Mouse (Mus musculus) ovary, postnatal 36 days (tissue): ENCODE results near the gene Ets1.

Experiments
- DNase-seq: peaks from one replicate; pipeline ENCODE4 v3.0.0; 2022; ENCODE audit warnings: low spot score, mixed read lengths

Ets1 gene

DNA sequence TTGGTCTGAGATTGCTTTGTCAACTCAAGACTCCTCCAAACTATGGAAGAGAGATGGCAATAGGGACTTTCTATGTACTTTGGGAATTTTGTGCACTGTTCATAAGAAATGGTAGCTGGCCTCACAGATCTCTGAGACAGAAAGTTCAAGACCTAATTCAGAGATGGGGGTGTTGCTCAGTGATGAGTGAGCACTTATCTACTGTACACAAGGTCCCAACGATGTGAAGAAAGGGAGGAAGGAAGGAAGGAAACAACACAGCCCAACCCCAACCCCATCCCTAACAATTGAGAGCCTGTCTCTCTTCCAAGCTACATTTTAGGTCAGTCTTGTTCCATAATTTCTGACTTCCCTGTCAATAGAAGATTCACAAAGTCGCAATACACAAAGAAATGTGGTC, 125.3 kb downstream of the Ets1 start:
- no peak for DNase-seq

DNA sequence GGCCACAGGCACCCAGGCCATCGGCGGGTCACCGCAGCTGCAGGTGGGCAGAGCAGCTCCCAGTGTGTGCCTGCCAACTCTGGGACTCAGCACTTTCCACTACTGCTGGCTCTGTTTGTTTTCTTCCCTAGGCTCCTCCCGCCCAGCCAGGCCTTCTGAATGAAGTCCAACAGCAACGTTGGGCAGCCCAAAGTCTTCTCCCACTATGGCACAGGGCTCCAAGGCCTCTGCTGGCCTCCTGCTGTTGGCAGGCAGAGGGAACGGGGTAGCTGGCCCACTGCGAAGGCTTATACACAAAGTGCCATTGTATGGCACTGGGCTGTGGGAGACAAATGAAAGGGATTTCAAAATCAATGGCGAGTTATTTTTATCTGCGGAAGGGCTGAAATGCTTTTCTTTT, 128.4 kb downstream of the Ets1 start:
- no peak for DNase-seq

DNA sequence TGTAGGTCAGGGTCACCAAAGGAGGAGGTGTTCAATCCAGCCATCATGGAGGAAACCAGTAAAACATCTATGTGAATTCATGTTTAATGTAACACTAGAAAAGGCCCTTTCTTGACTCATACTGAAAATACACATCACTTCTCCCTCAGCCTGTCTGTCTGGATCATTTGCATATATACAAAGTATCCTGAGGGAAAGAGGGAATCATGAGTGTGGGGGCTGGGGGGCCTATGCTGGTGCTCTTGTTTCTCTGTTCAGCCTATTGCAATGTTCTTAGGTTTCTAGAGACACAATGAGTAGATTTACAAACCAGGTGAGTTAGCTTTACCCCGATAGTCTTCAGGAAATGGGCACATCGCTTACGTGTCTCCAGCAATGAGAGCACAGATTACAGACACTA, 129.1 kb downstream of the Ets1 start:
- DNase-seq = no peak

DNA sequence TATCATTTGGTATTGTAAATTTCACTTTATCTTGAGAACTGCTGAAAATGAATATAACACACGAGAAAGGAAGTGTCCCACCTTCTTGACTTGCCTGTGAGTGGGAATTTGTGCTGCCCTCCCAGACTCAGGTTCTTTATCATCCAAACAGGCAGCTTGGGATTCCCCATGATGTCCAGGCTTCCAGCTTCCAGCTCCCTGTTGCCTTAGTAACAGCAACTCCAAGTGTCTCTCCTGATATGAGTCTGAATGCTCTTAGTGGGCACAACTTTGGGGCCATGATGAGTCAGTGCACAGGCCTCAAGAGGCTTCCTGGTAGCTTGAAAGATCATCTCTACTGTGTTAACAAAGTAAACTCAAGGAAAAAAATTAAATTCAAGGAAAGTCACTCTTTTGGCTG, 142.8 kb downstream of the Ets1 start:
- no peak for DNase-seq

DNA sequence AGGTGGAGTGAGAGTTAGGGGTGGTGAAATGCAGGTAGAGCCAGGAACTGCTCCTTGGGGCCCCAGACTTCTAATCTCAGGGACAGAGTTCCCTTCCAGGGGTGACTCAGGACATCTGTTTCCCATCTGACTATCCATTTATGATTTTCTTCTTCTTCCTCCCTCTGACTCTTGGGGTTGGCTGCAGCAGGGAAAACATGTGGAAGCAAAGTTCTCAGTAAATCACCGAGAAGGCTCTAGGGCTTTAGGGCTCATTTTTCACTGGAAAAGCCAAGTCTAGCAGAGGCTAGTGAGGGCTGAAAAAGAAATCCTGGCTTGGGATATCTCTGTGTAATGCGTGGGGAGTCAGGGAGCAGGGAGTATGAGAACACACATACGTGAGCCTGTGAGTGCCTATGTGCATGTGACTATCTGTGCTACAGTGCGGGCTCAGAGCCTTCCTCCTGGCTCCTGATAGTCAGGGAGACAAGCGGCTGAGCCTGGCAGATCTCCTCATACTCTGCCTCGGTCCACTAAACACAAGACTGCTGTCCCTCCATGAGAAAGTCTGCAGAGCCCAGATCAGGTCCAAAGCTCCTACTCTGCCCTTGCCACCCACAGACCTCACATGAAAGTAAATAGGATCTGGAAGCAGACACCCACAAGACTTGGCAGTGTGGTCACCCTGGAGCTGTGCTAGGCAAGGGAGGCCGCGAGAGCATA, 146.5 kb downstream of the Ets1 start:
- no peak for DNase-seq

DNA sequence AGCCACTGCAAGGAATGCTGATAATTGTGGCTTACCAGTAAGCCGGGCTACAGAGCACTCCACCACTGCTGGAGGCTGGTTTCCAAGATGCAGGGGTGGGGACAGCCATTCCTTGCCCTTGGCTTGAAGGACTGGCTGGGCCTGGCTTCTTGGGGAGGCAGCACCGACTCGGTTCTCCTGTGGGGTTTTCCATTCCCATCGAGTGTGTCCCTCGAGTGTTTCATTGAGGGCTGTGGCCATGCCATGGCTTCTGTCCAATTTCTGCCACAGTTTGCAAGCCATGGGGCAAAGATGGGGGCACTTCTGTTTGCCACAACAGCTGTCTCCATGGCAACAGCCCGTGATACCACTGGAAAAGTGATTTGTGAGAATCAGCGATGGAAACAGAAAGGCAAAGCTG, 151.1 kb downstream of the Ets1 start:
- no peak for DNase-seq

DNA sequence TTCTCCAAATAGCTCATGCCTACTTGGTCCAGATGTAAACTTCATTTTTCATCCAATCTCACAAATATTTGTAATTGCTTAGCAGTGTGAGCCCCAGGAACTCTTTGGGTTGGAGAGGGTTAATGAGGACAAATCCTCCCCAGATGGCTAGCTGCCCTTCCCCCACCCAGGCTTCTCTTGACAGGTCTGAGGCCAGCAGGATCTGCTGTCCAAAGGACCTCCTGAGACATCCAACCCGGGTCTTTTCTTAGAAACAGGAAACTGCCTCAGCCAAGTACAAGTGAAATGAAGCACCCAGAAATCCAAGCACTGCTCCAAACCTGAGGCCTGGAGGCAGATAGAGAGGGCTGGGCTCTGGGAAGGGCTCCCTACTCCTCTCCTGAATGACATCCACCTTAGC, 151.6 kb downstream of the Ets1 start:
- no peak for DNase-seq

DNA sequence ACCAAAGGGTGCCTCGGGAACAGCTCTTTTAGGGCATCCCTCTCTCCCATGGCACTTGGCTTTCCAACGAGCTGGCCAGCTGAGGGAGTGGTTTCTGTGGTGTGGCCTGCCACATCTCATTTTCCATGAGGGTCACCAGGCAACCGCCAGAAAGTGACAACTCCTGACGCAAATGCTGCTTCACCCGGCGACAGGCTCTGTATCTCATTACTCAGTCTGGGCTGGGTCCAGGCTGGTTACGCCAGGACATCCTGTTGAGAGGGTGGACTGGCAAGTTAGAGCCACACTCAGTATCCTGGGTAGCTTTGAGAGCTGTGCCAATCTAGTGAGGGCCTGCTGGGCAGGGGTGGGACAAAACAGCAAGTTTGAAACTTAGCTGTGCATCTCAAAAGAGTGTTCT, 153.3 kb downstream of the Ets1 start:
- DNase-seq = no peak

DNA sequence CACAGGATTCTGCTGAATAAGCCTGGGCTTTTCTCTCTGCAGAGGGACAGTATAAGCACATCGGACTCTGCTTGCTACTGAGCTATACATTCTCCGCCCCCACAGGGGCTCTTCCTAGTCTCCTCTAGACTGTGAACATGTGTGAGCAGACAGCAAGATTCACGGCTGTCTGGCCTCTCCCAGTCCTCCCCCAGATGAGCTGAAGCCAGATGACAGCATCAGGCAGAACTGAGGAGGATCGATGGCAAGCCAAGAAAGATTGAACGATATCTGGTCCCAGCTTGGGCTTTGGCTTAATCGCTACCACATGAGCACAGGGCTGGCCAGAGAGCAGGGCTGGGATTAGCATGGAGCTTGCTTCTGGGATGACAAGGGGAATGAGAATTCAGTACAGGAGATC, 155.7 kb downstream of the Ets1 start:
- DNase-seq = no peak

DNA sequence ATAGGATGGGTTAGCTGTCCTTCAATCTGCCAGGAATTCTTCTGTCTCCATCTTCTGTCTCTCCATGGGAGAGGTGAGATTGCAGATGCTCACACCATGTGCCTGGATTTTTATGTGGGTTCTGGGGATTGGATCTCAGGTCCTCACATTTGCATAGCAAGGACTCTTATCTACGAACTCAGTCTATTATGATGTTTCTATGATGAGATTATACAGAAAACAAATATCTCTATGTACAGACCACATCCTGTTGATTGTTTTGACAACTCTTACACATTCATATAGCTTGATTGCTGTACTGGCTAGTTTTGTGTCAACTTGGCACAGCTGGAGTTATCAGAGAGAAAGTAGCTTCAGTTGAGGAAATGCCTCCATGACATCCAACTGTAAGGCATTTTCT, 162.2 kb downstream of the Ets1 start:
- DNase-seq = no peak

DNA sequence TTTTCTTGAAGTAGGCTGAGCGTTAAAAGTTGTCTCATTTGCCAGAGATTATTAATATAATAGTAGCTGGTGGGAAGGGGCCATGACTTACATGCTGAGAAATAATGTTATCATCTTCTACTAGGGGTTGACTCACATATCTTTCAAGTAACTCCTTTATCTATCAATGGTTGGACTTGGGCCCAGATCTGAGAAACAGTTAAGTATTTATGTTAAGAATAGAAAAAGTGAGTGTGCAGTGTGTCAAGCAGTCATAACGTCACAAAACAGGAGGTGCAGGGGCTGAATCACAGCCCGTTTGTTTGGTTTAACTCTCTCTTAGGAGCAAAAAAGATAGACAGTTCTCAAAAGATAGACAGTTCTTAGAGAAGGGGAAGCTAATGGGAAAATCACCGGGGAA, 170.1 kb downstream of the Ets1 start:
- DNase-seq = no peak
